Mouse (Mus musculus) layer of hippocampus, adult 2 months (tissue): ENCODE data around the gene Ints3. TPM values are rescaled to one million over a fixed set of nuclear protein-coding genes. Genes with fewer than 3 reads are reported as not detected.

ENCODE experiments used
- DNase-seq, 2 experiments: peaks; one replicate each; pipeline ENCODE4 v3.0.0; 2022; ENCODE audit warnings: low spot score in 2 of 2
- H3K27ac ChIP-seq: fragments of 200-600 bp; 2 replicates; pipeline ENCODE4 v1.8.1; 2022
- H3K4me3 ChIP-seq: fragments of 200-600 bp; 2 replicates; pipeline ENCODE4 v1.8.1; 2022; ENCODE audit warnings: mild to moderate bottlenecking
- CTCF ChIP-seq: fragments of 200-600 bp; conservative IDR thresholded peaks from 2 replicates; pipeline ENCODE4 v1.8.1; 2022; ENCODE audit warnings: antibody characterized with exemption, mild to moderate bottlenecking, moderate library complexity
- long read RNA-seq, 2 experiments: library from polyadenylated mRNA; stranded (forward); transcript quantifications; one replicate each; pipeline ENCODE4 v2.0.0; 2021; ENCODE audit warnings: borderline mapping rate in 2 of 2
- total RNA-seq, 2 experiments: library from RNA; stranded (reverse); gene quantifications; 2 replicates each; pipeline ENCODE4 v1.2.3; 2021

The Ints3 gene
- 10 to 100 TPM; 74.1 to 75.4 TPM for total RNA-seq
- long read RNA-seq, experiment 1, full-length matches to known transcripts = 24 of 79 reads
- long read RNA-seq, experiment 1, partial matches to known transcripts = 5 of 79 reads
- long read RNA-seq, experiment 1, other reads (novel, unspliced or antisense) = 50 of 79 reads
- long read RNA-seq, experiment 2, full-length matches to known transcripts = 39 of 107 reads
- long read RNA-seq, experiment 2, partial matches to known transcripts = 5 of 107 reads
- long read RNA-seq, experiment 2, other reads (novel, unspliced or antisense) = 63 of 107 reads

- peak; percentile 99 to 100 for DNase-seq
- peak within 1 kb of the TSS; percentile 87 for H3K4me3 ChIP-seq
- H3K27ac ChIP-seq = peak within 1 kb of the TSS; percentile 98
- no peak for TF ChIP-seq CTCF
Observed at GRCm38 (mm10) chr3:90433381-90434020, at the start of gene Ints3. Gene Ints3 (minus strand): TSS chr3:90433622.

- Histone ChIP-seq H3K27ac (peak within 1 kb of the TSS; percentile 92), H3K4me3 (peak within 1 kb of the TSS; percentile 83)
- DNase-seq = peak; percentile 92 to 97
- peak; percentile 71 for TF ChIP-seq CTCF
Observed at GRCm38 (mm10) chr3:90475831-90476611, 42.6 kb upstream of the Ints3 start, which contains the start of gene Ilf2. Gene Ilf2 (plus strand): TSS chr3:90476126.

- no peak for TF ChIP-seq CTCF
- no peak for DNase-seq
- peak overlapping the region; percentile 56 for H3K4me3 ChIP-seq
- H3K27ac ChIP-seq = 0 out of 2 replicates have a peak overlapping the region, but pooled peaks have one; percentile 24
Observed at GRCm38 (mm10) chr3:90475151-90475830, 41.9 kb upstream of the Ints3 start.

GRCm38 (mm10) chr3:90472213-90472612 is 38.8 kb upstream of the Ints3 start:
- peak in 1 of 2 experiments; percentile 59 for DNase-seq
- no peak overlapping the region for H3K27ac ChIP-seq
- H3K4me3 ChIP-seq = no peak overlapping the region
- peak; percentile 81 for TF ChIP-seq CTCF

- TF ChIP-seq CTCF = no peak
- no peak overlapping the region for H3K4me3 ChIP-seq
Observed at GRCm38 (mm10) chr3:90467618-90468300, 34.3 kb upstream of the Ints3 start.

GRCm38 (mm10) chr3:90466311-90466766 is 32.9 kb upstream of the Ints3 start:
- H3K4me3 ChIP-seq = peak overlapping the region; percentile 61
- H3K27ac ChIP-seq = no peak overlapping the region
- peak; percentile 92 for TF ChIP-seq CTCF
- DNase-seq = peak; percentile 56 to 63

More at GRCm38 (mm10) chr3:90467618-90468300, 34.3 kb upstream of the Ints3 start:
- H3K27ac ChIP-seq = no peak overlapping the region
- DNase-seq = no peak

- peak within 1 kb of the TSS; percentile 61 for H3K4me3 ChIP-seq
- peak within 1 kb of the TSS; percentile 23; the same call in 1 of the 2 replicates for H3K27ac ChIP-seq
- no peak for TF ChIP-seq CTCF
- DNase-seq = no peak
Observed at GRCm38 (mm10) chr3:90465686-90466310, 32.4 kb upstream of the Ints3 start, which contains the start of gene Npr1. Gene Npr1 (minus strand): TSS chr3:90465866.

- DNase-seq = no peak
- Histone ChIP-seq H3K4me3 (peak overlapping the region; percentile 61), H3K27ac (no peak overlapping the region)
- TF ChIP-seq CTCF = no peak
Observed at GRCm38 (mm10) chr3:90465081-90465685, 31.8 kb upstream of the Ints3 start.

GRCm38 (mm10) chr3:90464552-90465080 is 31.2 kb upstream of the Ints3 start:
- peak overlapping the region; percentile 61 for H3K4me3 ChIP-seq
- H3K27ac ChIP-seq = no peak overlapping the region
- DNase-seq = no peak
- TF ChIP-seq CTCF = no peak

GRCm38 (mm10) chr3:90462579-90462978 is 29.2 kb upstream of the Ints3 start:
- Histone ChIP-seq H3K4me3 (no peak overlapping the region), H3K27ac (no peak overlapping the region)
- DNase-seq = no peak
- peak; percentile 34 for TF ChIP-seq CTCF

- Histone ChIP-seq H3K27ac (no peak overlapping the region), H3K4me3 (no peak overlapping the region)
- DNase-seq = no peak
- no peak for TF ChIP-seq CTCF
Observed at GRCm38 (mm10) chr3:90461935-90462334, 28.5 kb upstream of the Ints3 start.
